Mouse (Mus musculus): ENCODE measurements around the gene Fam129b. TPM values are rescaled to one million over a fixed set of nuclear protein-coding genes. Genes with fewer than 3 reads are reported as not detected.

Gene Fam129b
- polyA plus RNA-seq, 1 experiment from 2014 or later: 7.0 TPM

- H3K9ac ChIP-seq: no peak overlapping the region
- no peaks in the 10 kb centered on the region for H3K9me3 ChIP-seq (replicated peaks)
- H3K36me3 ChIP-seq: no peaks in the 10 kb centered on the region
- WGBS (ENCODE audit: insufficient replicate concordance): 78% methylated on average over 3 of the region's 3 CpGs
- no peak for ATAC-seq (ENCODE audit: low read depth)
- no peak overlapping the region for H3K4me3 ChIP-seq (replicated peaks)
- 0 out of 2 replicates have a peak, but pooled peaks cover 3% of the 10 kb centered on the region for H3K4me1 ChIP-seq (replicated peaks)
- H3K27ac ChIP-seq: no peak overlapping the region
- no peak overlapping the region for H3K4me2 ChIP-seq
- no peak for DNase-seq
- H3K27me3 ChIP-seq: no peaks in the 10 kb centered on the region
These were observed 12.6 kb upstream of the Fam129b start for GRCm38 (mm10) chr2:32863317-32863716.

GRCm38 (mm10) chr2:32864755-32865154 lies 11.2 kb upstream of the Fam129b start:
- no peak overlapping the region for H3K27ac ChIP-seq
- H3K36me3 ChIP-seq: no peaks in the 10 kb centered on the region
- H3K27me3 ChIP-seq: no peaks in the 10 kb centered on the region
- 43% methylated on average over 2 of the region's 2 CpGs for WGBS (ENCODE audit: insufficient replicate concordance)
- H3K9me3 ChIP-seq (replicated peaks): no peaks in the 10 kb centered on the region
- H3K9ac ChIP-seq: no peak overlapping the region
- no peak for DNase-seq
- no peak for ATAC-seq (ENCODE audit: low read depth)
- H3K4me2 ChIP-seq: no peak overlapping the region
- H3K4me1 ChIP-seq (replicated peaks): peaks cover 4% of the 10 kb centered on the region
- H3K4me3 ChIP-seq (replicated peaks): no peak overlapping the region

DNA sequence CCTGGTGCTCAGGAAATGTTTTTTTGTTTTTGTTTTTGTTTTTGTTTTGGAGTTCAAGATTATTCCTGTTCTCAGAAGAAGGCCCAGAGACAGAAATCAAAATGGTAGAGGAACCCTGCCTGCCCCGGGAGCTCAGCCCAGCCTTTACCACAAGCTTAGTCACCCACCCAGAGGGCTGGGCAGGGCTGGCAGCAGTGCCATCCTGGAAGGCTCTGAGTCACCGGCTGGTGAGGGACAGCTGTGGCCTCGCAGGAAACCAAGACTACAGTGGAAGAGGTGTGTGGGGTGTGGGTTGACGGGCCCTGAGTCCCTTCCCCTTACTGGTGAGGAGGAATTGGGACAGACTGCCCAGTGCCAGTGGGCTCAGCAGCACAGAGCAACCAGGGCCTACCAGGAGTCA lies 8.6 kb upstream of the Fam129b start:
- H3K4me3 ChIP-seq (replicated peaks): no peak overlapping the region
- WGBS (ENCODE audit: insufficient replicate concordance): 36% methylated on average over 4 of the region's 4 CpGs
- H3K4me2 ChIP-seq: no peak overlapping the region
- peaks cover 22% of the 10 kb centered on the region for H3K4me1 ChIP-seq (replicated peaks)
- H3K27me3 ChIP-seq: no peaks in the 10 kb centered on the region
- no peak overlapping the region for H3K9ac ChIP-seq
- no peak overlapping the region for H3K27ac ChIP-seq
- H3K9me3 ChIP-seq (replicated peaks): no peaks in the 10 kb centered on the region
- no peaks in the 10 kb centered on the region for H3K36me3 ChIP-seq
- DNase-seq (no peak), ATAC-seq (ENCODE audit: low read depth) (no peak)

GRCm38 (mm10) chr2:32869721-32870274 lies 6.1 kb upstream of the Fam129b start:
- Histone ChIP-seq H3K4me2 (no peak overlapping the region; the same call in 1 of the 2 replicates), H3K27me3 (peaks cover 9% of the 10 kb centered on the region; the same call in 1 of the 2 replicates), H3K9me3 (replicated peaks) (no peaks in the 10 kb centered on the region), H3K9ac (no peak overlapping the region), H3K4me3 (replicated peaks) (no peak overlapping the region), H3K27ac (no peak overlapping the region), H3K36me3 (no peaks in the 10 kb centered on the region), H3K4me1 (replicated peaks) (peaks cover 23% of the 10 kb centered on the region)
- ATAC-seq (ENCODE audit: low read depth): no peak
- WGBS (ENCODE audit: insufficient replicate concordance): 65% methylated on average over 6 of the region's 6 CpGs
- DNase-seq: no peak

DNA sequence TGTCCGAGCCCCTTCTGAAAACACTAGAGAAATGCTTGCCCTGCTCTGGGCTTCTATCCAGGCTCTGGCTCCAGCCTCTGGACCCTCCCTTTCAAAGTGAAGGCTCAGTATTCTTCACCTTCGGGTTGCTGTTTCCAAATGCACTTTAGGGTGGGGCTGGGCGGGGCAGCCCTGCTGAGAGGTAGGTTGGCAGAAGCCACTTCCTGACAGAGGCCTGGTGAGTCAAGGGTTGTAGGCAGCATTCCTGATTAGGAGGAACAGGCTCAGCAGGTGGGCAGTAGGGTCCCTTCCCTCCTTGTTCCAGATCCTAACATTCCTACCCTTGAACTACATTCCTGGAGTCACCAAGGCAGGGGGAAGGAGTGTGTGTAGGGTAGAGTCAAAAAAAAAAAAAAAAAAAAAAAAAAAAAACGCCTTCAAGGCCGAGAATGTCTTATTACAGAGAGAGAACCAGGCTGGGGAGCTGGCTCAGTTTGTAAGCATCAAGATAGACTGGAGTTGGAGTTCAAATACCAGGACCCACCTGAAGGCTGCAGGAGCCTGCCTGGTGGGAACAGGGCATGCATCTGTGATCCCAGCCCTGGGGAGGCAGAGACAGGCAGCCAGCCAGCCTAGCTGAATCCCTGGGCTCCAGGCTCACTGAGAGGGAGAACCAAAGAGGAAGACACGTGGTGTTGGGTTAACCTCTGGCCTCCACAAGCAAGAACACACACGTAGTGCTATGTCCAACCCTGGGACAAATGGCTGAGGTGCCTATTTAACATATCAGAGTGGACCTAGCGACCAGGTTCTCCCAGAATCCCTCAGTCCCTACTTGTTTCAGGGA lies 5.4 kb upstream of the Fam129b start:
- Histone ChIP-seq H3K4me3 (replicated peaks) (no peak overlapping the region), H3K9me3 (replicated peaks) (no peaks in the 10 kb centered on the region), H3K4me1 (replicated peaks) (peaks cover 30% of the 10 kb centered on the region), H3K27ac (no peak overlapping the region), H3K4me2 (no peak overlapping the region; the same call in 1 of the 2 replicates), H3K36me3 (no peaks in the 10 kb centered on the region), H3K27me3 (peaks cover 15% of the 10 kb centered on the region), H3K9ac (no peak overlapping the region)
- WGBS (ENCODE audit: insufficient replicate concordance): 38% methylated on average over 8 of the region's 8 CpGs
- ATAC-seq (ENCODE audit: low read depth): no peak
- DNase-seq: no peak

DNA sequence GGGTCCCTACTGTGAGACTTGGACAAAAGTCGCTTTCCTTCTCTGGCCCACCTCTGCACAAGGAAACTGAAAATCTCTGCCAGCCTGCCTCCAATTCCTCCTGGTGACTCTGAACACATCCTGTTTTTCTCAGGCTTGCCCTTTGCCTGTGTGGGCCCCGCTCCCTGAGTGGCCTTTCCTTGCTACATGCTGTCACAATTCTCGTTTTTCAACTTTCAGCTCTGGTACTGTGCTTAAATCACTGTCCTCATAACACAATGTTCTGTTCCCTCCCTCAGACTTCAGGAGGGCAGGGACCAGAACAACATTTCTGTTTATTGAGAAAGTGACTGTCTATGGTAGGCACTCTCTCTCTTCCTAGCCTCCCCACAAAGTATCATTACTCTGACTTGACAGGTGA lies 1.8 kb upstream of the Fam129b start:
- DNase-seq: no peak
- WGBS (ENCODE audit: insufficient replicate concordance): 60% methylated on average over 3 of the region's 3 CpGs
- no peaks in the 10 kb centered on the region for H3K36me3 ChIP-seq
- H3K27me3 ChIP-seq: peaks cover 22% of the 10 kb centered on the region
- no peak overlapping the region for H3K27ac ChIP-seq
- H3K9ac ChIP-seq: no peak overlapping the region
- no peak overlapping the region for H3K4me3 ChIP-seq (replicated peaks)
- H3K4me2 ChIP-seq: no peak overlapping the region
- H3K4me1 ChIP-seq (replicated peaks): peaks cover 66% of the 10 kb centered on the region
- no peak for ATAC-seq (ENCODE audit: low read depth)
- H3K9me3 ChIP-seq (replicated peaks): no peaks in the 10 kb centered on the region

- no peak for ATAC-seq (ENCODE audit: low read depth)
- no peak overlapping the region; the same call in 1 of the 2 replicates for H3K27ac ChIP-seq
- WGBS (ENCODE audit: insufficient replicate concordance): 26% methylated on average over 15 of the region's 15 CpGs
- DNase-seq: no peak
- peak overlapping the region; percentile 67 for H3K9ac ChIP-seq
- H3K4me2 ChIP-seq: peak overlapping the region; percentile 91
- H3K4me1 ChIP-seq (replicated peaks): peaks cover 69% of the 10 kb centered on the region
- H3K4me3 ChIP-seq (replicated peaks): peak overlapping the region; percentile 68
- no peaks in the 10 kb centered on the region for H3K36me3 ChIP-seq
- peaks cover 22% of the 10 kb centered on the region for H3K27me3 ChIP-seq
- no peaks in the 10 kb centered on the region for H3K9me3 ChIP-seq (replicated peaks)
These were observed 801 bp upstream of the Fam129b start for GRCm38 (mm10) chr2:32874951-32875674.

DNA sequence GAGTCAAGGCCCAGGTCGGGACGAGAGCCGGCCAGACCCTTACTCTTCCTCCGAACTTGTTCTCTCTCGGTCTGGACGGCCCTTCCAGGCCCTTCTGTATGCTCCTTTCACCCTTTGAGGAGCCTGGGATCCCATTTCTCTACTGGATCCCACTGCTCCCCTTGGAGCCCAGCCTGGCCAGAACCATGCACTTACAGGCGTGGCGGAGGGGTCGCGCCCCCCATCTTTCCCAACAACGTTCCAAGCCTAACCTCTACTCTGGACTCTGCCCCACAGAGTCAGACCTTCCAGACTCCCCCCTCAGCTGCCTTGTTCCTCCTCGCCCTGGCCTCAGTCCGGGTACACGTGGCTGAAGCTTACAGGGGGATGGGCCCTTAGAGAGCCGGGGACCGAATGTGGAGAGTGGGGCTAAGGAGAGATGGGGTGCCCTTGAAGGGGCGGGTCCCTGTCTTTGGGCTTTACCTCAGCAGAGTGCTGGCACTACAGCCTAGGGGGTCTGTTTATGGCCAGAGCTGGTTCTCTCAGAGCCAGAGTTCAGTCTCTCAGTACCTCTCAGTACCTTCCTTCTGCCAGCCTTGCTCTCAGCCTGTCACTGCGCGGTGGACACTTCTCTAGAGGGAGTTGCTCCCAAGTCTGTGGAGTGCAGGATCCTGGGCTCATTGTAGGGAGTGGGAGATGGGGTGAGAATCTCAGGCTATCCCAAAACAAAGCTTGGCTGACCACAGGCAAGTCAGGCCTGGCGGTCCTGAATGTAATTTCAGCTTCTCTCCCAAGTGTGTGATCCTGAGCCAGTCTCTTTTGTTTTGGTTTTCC lies 782 bp downstream of the Fam129b start:
- Histone ChIP-seq H3K27me3 (peaks cover 22% of the 10 kb centered on the region), H3K9ac (peak overlapping the region; percentile 79), H3K4me1 (replicated peaks) (peaks cover 70% of the 10 kb centered on the region), H3K4me2 (peak overlapping the region; percentile 91), H3K4me3 (replicated peaks) (peak overlapping the region; percentile 68), H3K9me3 (replicated peaks) (no peaks in the 10 kb centered on the region), H3K27ac (peak overlapping the region; percentile 23), H3K36me3 (no peaks in the 10 kb centered on the region)
- 9% methylated on average over 20 of the region's 20 CpGs for WGBS (ENCODE audit: insufficient replicate concordance)
- ATAC-seq (ENCODE audit: low read depth) (peak; percentile 11), DNase-seq (no peak)

DNA sequence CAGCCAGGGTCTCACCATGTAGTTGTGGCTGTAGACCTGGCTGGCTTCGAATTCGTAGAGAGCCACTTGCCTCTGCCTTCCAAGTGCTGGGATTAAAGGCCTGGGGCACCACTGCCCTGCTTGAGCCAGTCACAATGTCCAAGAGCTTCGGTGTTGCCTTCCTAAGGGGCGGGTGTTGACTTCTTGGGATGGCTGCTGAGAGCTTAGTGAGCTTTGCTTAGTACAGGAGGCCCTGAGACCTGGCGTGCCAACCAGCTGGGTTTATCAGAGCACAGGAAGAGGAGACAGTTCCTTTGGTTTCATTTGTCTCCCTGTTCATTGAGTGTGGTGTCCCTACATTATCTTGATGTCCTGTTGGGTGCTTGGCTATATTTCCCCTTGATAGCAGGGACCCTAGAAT lies 1.4 kb downstream of the Fam129b start:
- no peak for ATAC-seq (ENCODE audit: low read depth)
- peak overlapping the region; percentile 91 for H3K4me2 ChIP-seq
- H3K9ac ChIP-seq: peak overlapping the region; percentile 79
- H3K27ac ChIP-seq: no peak overlapping the region
- H3K27me3 ChIP-seq: peaks cover 22% of the 10 kb centered on the region
- no peaks in the 10 kb centered on the region for H3K9me3 ChIP-seq (replicated peaks)
- H3K4me1 ChIP-seq (replicated peaks): peaks cover 76% of the 10 kb centered on the region
- DNase-seq: no peak
- peak overlapping the region; percentile 68 for H3K4me3 ChIP-seq (replicated peaks)
- 31% methylated on average over 5 of the region's 5 CpGs for WGBS (ENCODE audit: insufficient replicate concordance)
- no peaks in the 10 kb centered on the region for H3K36me3 ChIP-seq

GRCm38 (mm10) chr2:32877761-32878393 lies 2.0 kb downstream of the Fam129b start:
- peaks cover 80% of the 10 kb centered on the region for H3K4me1 ChIP-seq (replicated peaks)
- H3K36me3 ChIP-seq: no peaks in the 10 kb centered on the region
- no peak overlapping the region for H3K9ac ChIP-seq
- WGBS (ENCODE audit: insufficient replicate concordance): 56% methylated on average over 6 of the region's 6 CpGs
- no peaks in the 10 kb centered on the region for H3K9me3 ChIP-seq (replicated peaks)
- ATAC-seq (ENCODE audit: low read depth) (no peak), DNase-seq (no peak)
- peak overlapping the region; percentile 68 for H3K4me3 ChIP-seq (replicated peaks)
- peak overlapping the region; percentile 91 for H3K4me2 ChIP-seq
- H3K27me3 ChIP-seq: peaks cover 22% of the 10 kb centered on the region
- H3K27ac ChIP-seq: no peak overlapping the region

Measured in liver, embryonic 13.5 days (tissue).